Mouse (Mus musculus) MEL (cell line): ENCODE data around the gene Col1a1. TPM values are rescaled to one million over a fixed set of nuclear protein-coding genes. Genes with fewer than 3 reads are reported as not detected.

Experiments used
- DNase-seq: peaks from one replicate; pipeline ENCODE4 v3.0.0; 2011; ENCODE audit warnings: low read depth, low spot score
- H3K27ac ChIP-seq: 2 replicates; pipeline ENCODE4 v1.5.1; 2012; ENCODE audit warnings: low read depth, mild to moderate bottlenecking, control low read depth, low read length, moderate library complexity; ENCODE audit not compliant: control insufficient read depth
- H3K27me3 ChIP-seq, 2 experiments: fragments of 150-350 bp in 1 of 2; sonication (generic) in 1 of 2; 2 replicates each; pipeline ENCODE4 v1.6.1; 2012; ENCODE audit warnings: low read length in 2 of 2, mild to moderate bottlenecking in 2 of 2, improper control_type of control experiment in 1 of 2, moderate library complexity in 1 of 2; ENCODE audit not compliant: insufficient read depth in 2 of 2, control insufficient read depth in 1 of 2
- H3K36me3 ChIP-seq, 2 experiments: 2 replicates each; pipeline ENCODE4 v1.6.1; 2012 to 2014; ENCODE audit warnings: low read length in 2 of 2, improper control_type of control experiment in 1 of 2, inconsistent platforms in 1 of 2, mild to moderate bottlenecking in 1 of 2; ENCODE audit not compliant: insufficient read depth in 2 of 2, control insufficient read depth in 1 of 2
- H3K4me1 ChIP-seq, 2 experiments: fragments of 150-350 bp in 1 of 2; sonication (generic) in 1 of 2; 2 replicates each; pipeline ENCODE4 v1.6.1; 2012; ENCODE audit warnings: low read length in 2 of 2, improper control_type of control experiment in 1 of 2, mild to moderate bottlenecking in 1 of 2; ENCODE audit not compliant: insufficient read depth in 2 of 2, control insufficient read depth in 1 of 2
- H3K4me3 ChIP-seq, 2 experiments: fragments of 150-350 bp in 1 of 2; sonication (generic) in 1 of 2; 2 replicates each; pipeline ENCODE4 v1.5.1; 2012; ENCODE audit warnings: low read depth in 2 of 2, low read length in 2 of 2, mild to moderate bottlenecking in 2 of 2, moderate library complexity in 2 of 2, control low read depth in 1 of 2, improper control_type of control experiment in 1 of 2; ENCODE audit not compliant: control insufficient read depth in 1 of 2, insufficient read depth in 1 of 2
- H3K79me2 ChIP-seq: 2 replicates; pipeline ENCODE4 v1.6.1; 2012; ENCODE audit warnings: mild to moderate bottlenecking, low read length, moderate library complexity; ENCODE audit not compliant: control insufficient read depth, poor library complexity, insufficient read depth
- H3K9ac ChIP-seq: 2 replicates; pipeline ENCODE4 v1.6.1; 2012; ENCODE audit warnings: low read depth, mild to moderate bottlenecking, control low read depth, low read length, moderate library complexity; ENCODE audit not compliant: control insufficient read depth, poor library complexity, severe bottlenecking
- H3K9me3 ChIP-seq: fragments of 150-350 bp; sonication (generic); replicated peaks from 2 replicates; pipeline ENCODE4 v1.6.1; 2012; ENCODE audit warnings: mild to moderate bottlenecking, low read length, improper control_type of control experiment, moderate library complexity; ENCODE audit not compliant: insufficient read depth
- BHLHE40 ChIP-seq: IDR thresholded peaks from 2 replicates; pipeline ENCODE4 v1.6.1; 2012; ENCODE audit warnings: low read depth, mild to moderate bottlenecking, inconsistent platforms, low read length, improper control_type of control experiment, borderline replicate concordance
- CHD1 ChIP-seq: IDR thresholded peaks from 2 replicates; pipeline ENCODE4 v1.6.1; 2012; ENCODE audit warnings: low read depth, mild to moderate bottlenecking, inconsistent platforms, low read length, improper control_type of control experiment
- CHD2 ChIP-seq: IDR thresholded peaks from 2 replicates; pipeline ENCODE4 v1.6.1; 2011; ENCODE audit warnings: low read length, improper control_type of control experiment
- EP300 ChIP-seq, 2 experiments: IDR thresholded peaks; 2 replicates each; pipeline ENCODE4 v1.6.1; 2011; ENCODE audit warnings: improper control_type of control experiment in 2 of 2, low read length in 2 of 2, low read depth in 1 of 2, mild to moderate bottlenecking in 1 of 2
- JUND ChIP-seq: IDR thresholded peaks from 2 replicates; pipeline ENCODE4 v1.6.1; 2011; ENCODE audit warnings: low read depth, mild to moderate bottlenecking, improper control_type of control experiment, low read length
- KAT2A ChIP-seq: conservative IDR thresholded peaks from 2 replicates; pipeline ENCODE4 v1.6.1; 2012; ENCODE audit warnings: low read depth, low read length, improper control_type of control experiment, inconsistent platforms
- MAX ChIP-seq: IDR thresholded peaks from 2 replicates; pipeline ENCODE4 v1.6.1; 2011; ENCODE audit warnings: low read length, improper control_type of control experiment
- MEF2A ChIP-seq: IDR thresholded peaks from 2 replicates; pipeline ENCODE4 v1.6.1; 2014; ENCODE audit warnings: low read depth, mild to moderate bottlenecking, inconsistent platforms, low read length, improper control_type of control experiment; ENCODE audit not compliant: poor library complexity, insufficient replicate concordance, severe bottlenecking; ENCODE audit errors: extremely low read depth
- NELFE ChIP-seq: IDR thresholded peaks from 2 replicates; pipeline ENCODE4 v1.6.1; 2011; ENCODE audit warnings: low read depth, low read length, improper control_type of control experiment
- NRF1 ChIP-seq: IDR thresholded peaks from 2 replicates; pipeline ENCODE4 v1.6.1; 2014; ENCODE audit warnings: low read depth, mild to moderate bottlenecking, inconsistent platforms, low read length, improper control_type of control experiment, moderate library complexity; ENCODE audit not compliant: poor library complexity, insufficient read depth, severe bottlenecking
- POLR2A ChIP-seq, 2 experiments: IDR thresholded peaks; 2 replicates each; pipeline ENCODE4 v1.6.1; 2011 to 2012; ENCODE audit warnings: low read length in 2 of 2, mild to moderate bottlenecking in 2 of 2, control low read depth in 1 of 2, improper control_type of control experiment in 1 of 2, low read depth in 1 of 2, moderate library complexity in 1 of 2; ENCODE audit not compliant: control insufficient read depth in 1 of 2, insufficient read depth in 1 of 2, poor library complexity in 1 of 2
- POLR2AphosphoS2 ChIP-seq: IDR thresholded peaks from 2 replicates; pipeline ENCODE4 v1.6.1; 2011; ENCODE audit warnings: low read length, improper control_type of control experiment
- POLR2AphosphoS5 ChIP-seq: IDR thresholded peaks from 2 replicates; pipeline ENCODE4 v1.6.1; 2012; ENCODE audit warnings: low read depth, borderline replicate concordance, mild to moderate bottlenecking, inconsistent platforms, low read length, moderate library complexity, mixed read lengths
- RAD21 ChIP-seq: IDR thresholded peaks from 2 replicates; pipeline ENCODE4 v1.6.1; 2011; ENCODE audit warnings: mild to moderate bottlenecking, low read depth, low read length, improper control_type of control experiment
- RCOR1 ChIP-seq: IDR thresholded peaks from 2 replicates; pipeline ENCODE4 v1.6.1; 2012; ENCODE audit warnings: low read depth, mild to moderate bottlenecking, inconsistent platforms, low read length, improper control_type of control experiment
- SIN3A ChIP-seq: IDR thresholded peaks from 2 replicates; pipeline ENCODE4 v1.6.1; 2012; ENCODE audit warnings: low read length, improper control_type of control experiment, inconsistent platforms
- TBP ChIP-seq: IDR thresholded peaks from 2 replicates; pipeline ENCODE4 v1.8.0; 2011; ENCODE audit warnings: low read depth, low read length, improper control_type of control experiment
- TCF12 ChIP-seq: IDR thresholded peaks from 2 replicates; pipeline ENCODE4 v1.6.1; 2014; ENCODE audit warnings: low read depth, mild to moderate bottlenecking, inconsistent platforms, low read length, improper control_type of control experiment, moderate library complexity
- UBTF ChIP-seq: IDR thresholded peaks from 2 replicates; pipeline ENCODE4 v1.6.1; 2012; ENCODE audit warnings: low read depth, mild to moderate bottlenecking, inconsistent platforms, low read length, improper control_type of control experiment, moderate library complexity, borderline replicate concordance; ENCODE audit not compliant: insufficient read depth
- USF1 ChIP-seq: IDR thresholded peaks from 2 replicates; pipeline ENCODE4 v1.6.1; 2014; ENCODE audit warnings: low read depth, mild to moderate bottlenecking, inconsistent platforms, low read length, improper control_type of control experiment, moderate library complexity
- ZC3H11A ChIP-seq: IDR thresholded peaks from 2 replicates; pipeline ENCODE4 v1.6.1; 2012; ENCODE audit warnings: low read depth, mild to moderate bottlenecking, inconsistent platforms, low read length, improper control_type of control experiment
- ZMIZ1 ChIP-seq: IDR thresholded peaks from 2 replicates; pipeline ENCODE4 v1.6.1; 2012; ENCODE audit warnings: low read depth, mild to moderate bottlenecking, inconsistent platforms, low read length, improper control_type of control experiment, moderate library complexity
- ZNF384 ChIP-seq: IDR thresholded peaks from 2 replicates; pipeline ENCODE4 v1.6.1; 2012; ENCODE audit warnings: low read depth, mild to moderate bottlenecking, inconsistent platforms, low read length, improper control_type of control experiment
- polyA plus RNA-seq, 2 experiments: library from polyadenylated mRNA; stranded (reverse) in 1 of 2; unstranded in 1 of 2; fragments of >175 nt in 1 of 2; fragments of >200 nt in 1 of 2; gene quantifications; 2 replicates each; pipeline versions ENCODE4 v1.2.1 to v1.2.4; 2012; ENCODE audit warnings: low replicate concordance in 2 of 2, low read depth in 1 of 2; ENCODE audit not compliant: insufficient read length in 2 of 2, insufficient read depth in 1 of 2, missing spikeins in 1 of 2
- total RNA-seq: library from RNA; depleted of rRNA; stranded (reverse); fragments of 300-350 nt; gene quantifications from 2 replicates; pipeline ENCODE4 v1.2.3, GENCODE M21; 2012

The Col1a1 gene
- total and polyA plus RNA-seq, 3 experiments, result 0.12 to 0.61 TPM; not detected in 1

DNA sequence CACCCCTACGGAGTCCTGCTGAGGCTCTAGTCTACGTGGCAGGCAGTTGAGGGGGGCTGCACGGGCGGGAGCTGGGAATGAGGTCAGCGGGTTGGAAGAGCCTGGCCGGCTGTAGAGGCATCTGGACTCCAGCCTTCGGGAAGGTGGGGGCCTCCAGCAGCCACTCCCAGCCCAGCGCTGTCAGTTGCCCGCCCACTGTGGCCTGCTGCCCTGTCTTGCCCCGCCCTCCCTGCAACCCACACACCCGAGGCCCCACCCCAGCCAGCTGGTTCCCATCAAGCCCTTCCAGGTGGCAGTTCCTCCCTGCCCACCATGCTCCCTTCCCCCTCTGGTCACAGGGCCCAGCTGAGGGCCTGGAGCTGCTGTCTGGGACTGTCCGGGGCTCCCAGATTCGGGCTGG, 7.2 kb upstream of the Col1a1 start:
- Histone ChIP-seq H3K27me3 (peaks cover 10 to 13% of the 10 kb centered on the region in 2 experiments), H3K9me3 (no peaks in the 10 kb centered on the region), H3K27ac (no peak overlapping the region), H3K4me1 (no peaks in the 10 kb centered on the region), H3K79me2 (no peaks in the 10 kb centered on the region), H3K36me3 (no peaks in the 10 kb centered on the region), H3K4me3 (no peak overlapping the region), H3K9ac (no peak overlapping the region)
- no peak for DNase-seq
- TF ChIP-seq RAD21, result no peak

GRCm38 (mm10) chr11:94929599-94929998, 6.4 kb upstream of the Col1a1 start:
- H3K4me1 ChIP-seq, result no peaks in the 10 kb centered on the region
- H3K36me3 ChIP-seq, result no peaks in the 10 kb centered on the region
- TF ChIP-seq ZMIZ1 (no peak), TCF12 (no peak), RAD21 (no peak), MAX (no peak), POLR2AphosphoS2 (no peak), BHLHE40 (no peak), CHD2 (no peak), NELFE (no peak), POLR2A (IDR thresholded peaks at IDR 0.05; ENCODE audit: control insufficient read depth in 1 of 2, insufficient read depth in 1 of 2, low read depth in 1 of 2, low read length in 2 of 2, poor library complexity in 1 of 2) (no peak), SIN3A (no peak)
- H3K27me3 ChIP-seq, result peaks cover 10 to 15% of the 10 kb centered on the region in 2 experiments
- H3K9me3 ChIP-seq, result no peaks in the 10 kb centered on the region
- H3K9ac ChIP-seq, result no peak overlapping the region
- no peak for DNase-seq
- H3K79me2 ChIP-seq, result no peaks in the 10 kb centered on the region
- no peak overlapping the region for H3K27ac ChIP-seq
- no peak overlapping the region for H3K4me3 ChIP-seq

DNA sequence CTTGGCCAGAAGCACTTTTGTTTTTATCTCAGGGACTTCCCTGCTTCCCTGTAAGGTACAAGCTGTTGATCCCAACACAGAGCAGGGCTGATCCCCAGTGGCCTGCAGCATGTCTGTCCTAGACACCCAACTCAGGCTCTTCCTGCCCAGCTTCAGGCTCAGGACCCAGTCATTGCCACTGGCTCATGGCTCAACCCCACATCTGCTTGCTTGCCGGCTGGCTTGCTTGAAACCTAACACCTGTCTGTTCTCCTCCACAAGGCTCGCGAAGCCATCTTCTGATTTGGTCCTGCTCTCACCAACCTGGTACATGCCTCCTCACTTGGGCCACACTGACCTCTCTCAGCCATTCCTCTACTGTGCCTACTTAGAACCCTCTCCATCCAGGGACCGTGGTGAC, 5.9 kb upstream of the Col1a1 start:
- H3K9me3 ChIP-seq, result no peaks in the 10 kb centered on the region
- H3K9ac ChIP-seq, result no peak overlapping the region
- H3K4me1 ChIP-seq, result no peaks in the 10 kb centered on the region
- DNase-seq, result no peak
- H3K27me3 ChIP-seq, result peaks cover 10 to 15% of the 10 kb centered on the region in 2 experiments
- no peaks in the 10 kb centered on the region for H3K79me2 ChIP-seq
- H3K27ac ChIP-seq, result no peak overlapping the region
- H3K36me3 ChIP-seq, result no peaks in the 10 kb centered on the region
- no peak overlapping the region for H3K4me3 ChIP-seq
- TF ChIP-seq ZNF384 (no peak), TBP (no peak), CHD2 (no peak), EP300 (IDR thresholded peaks at IDR 0.05; ENCODE audit: low read depth in 1 of 2, low read length in 2 of 2) (no peak), ZC3H11A (no peak), JUND (no peak), RCOR1 (no peak), ZMIZ1 (no peak), CHD1 (no peak), USF1 (no peak), MEF2A (no peak), NRF1 (no peak), UBTF (no peak), POLR2AphosphoS5 (no peak), SIN3A (no peak), TCF12 (no peak), POLR2A (IDR thresholded peaks at IDR 0.05; ENCODE audit: control insufficient read depth in 1 of 2, insufficient read depth in 1 of 2, low read depth in 1 of 2, low read length in 2 of 2, poor library complexity in 1 of 2) (no peak), POLR2AphosphoS2 (no peak), KAT2A (no peak)
